Mouse (Mus musculus) spleen, adult 10 weeks (tissue): Measurements from ENCODE around the gene Asb13. TPM values are rescaled to one million over a fixed set of nuclear protein-coding genes. Genes with fewer than 3 reads are reported as not detected.

Experiments used
- polyA plus RNA-seq: library from polyadenylated mRNA; stranded (reverse); fragments of 350-450 nt; fragmentation: Illumina TruSeq; extraction: RNeasy Lipid Tissue Mini Kit (QIAGEN cat#74804); gene quantifications from one replicate; pipeline ENCODE4 v1.2.3, GENCODE M21; 2015; ENCODE audit warnings: low replicate concordance; ENCODE audit not compliant: insufficient read depth

The Asb13 gene
- 34.1 TPM for polyA plus RNA-seq

GRCm38 (mm10) chr13:3633895-3634811 lies at the start of gene Asb13:
TSS of gene Asb13 (plus strand) at chr13:3634032.

DNA sequence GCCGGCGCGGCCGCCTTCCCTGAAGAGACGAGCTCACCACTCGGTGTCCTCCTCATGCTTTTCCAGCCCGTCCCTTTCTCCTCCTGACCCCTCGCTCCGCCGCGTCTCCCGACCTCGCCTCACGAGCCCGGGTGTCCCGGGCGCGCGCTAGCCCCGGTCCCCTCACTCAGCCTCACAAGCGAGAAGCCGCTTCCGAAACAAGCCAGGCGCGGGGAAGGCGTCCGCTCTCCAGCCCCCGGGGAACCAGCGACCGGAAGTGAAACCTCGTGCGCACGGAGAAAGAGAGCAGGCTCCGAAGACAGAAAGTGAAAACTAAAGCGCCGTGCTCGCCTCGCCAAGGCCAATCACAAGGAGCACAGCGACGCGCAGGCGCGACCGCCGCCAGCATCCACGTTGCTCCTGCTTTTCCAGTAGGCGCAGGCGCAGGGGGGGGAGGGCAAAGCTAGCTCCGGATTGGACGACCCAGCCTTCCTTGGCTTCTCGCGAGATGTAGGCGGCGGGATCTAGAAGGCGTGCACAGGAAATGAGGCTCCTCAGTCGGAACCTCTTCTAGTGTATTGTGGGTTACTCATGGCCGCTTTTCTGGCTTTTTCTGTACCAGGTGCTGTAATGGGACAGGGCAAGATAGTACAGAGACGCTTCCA lies 22.9 kb upstream of the Asb13 start, which contains the start of gene Fam208b:
TSS of gene Fam208b (minus strand) at position 314 of the 644 bp plus-strand sequence.

Other genes with a start within 250 kb of the Asb13 start
- gene Gdi2, start 96.0 kb upstream of the Asb13 start, polyA plus RNA-seq, result 724 TPM
- 81.5 TPM for gene Fam208b, start 22.9 kb upstream of the Asb13 start, polyA plus RNA-seq
- not detected for gene Calml3, start 170.3 kb downstream of the Asb13 start, polyA plus RNA-seq
- not detected for gene Calm4, start 203.7 kb downstream of the Asb13 start, polyA plus RNA-seq
- gene Calm5, start 220.1 kb downstream of the Asb13 start, polyA plus RNA-seq, result not detected